Mouse (Mus musculus) intestine, embryonic 14.5 days (tissue): ENCODE results near the gene Foxn3. TPM values are rescaled to one million over a fixed set of nuclear protein-coding genes. Genes with fewer than 3 reads are reported as not detected.

ENCODE experiments used
- ATAC-seq: fragments of 200-750 bp; cut with Nextera tagmentation; replicated peaks from 2 replicates; pipeline ENCODE4 v1.8.0; 2017; ENCODE audit warnings: low read depth, moderate number of reproducible peaks, moderate TSS enrichment, moderate library complexity; ENCODE audit not compliant: low FRiP score, low TSS enrichment
- DNase-seq: peaks from one replicate; pipeline ENCODE4 v3.0.0-alpha.2; 2018; ENCODE audit warnings: low spot score
- H3K27ac ChIP-seq: fragments of 300-500 bp; sonication (generic); 2 replicates; pipeline ENCODE4 v1.5.1; 2014; ENCODE audit warnings: low read depth, mild to moderate bottlenecking, control low read depth
- H3K27me3 ChIP-seq: fragments of 300-500 bp; sonication (generic); replicated peaks from 2 replicates; pipeline ENCODE4 v1.6.1; 2014; ENCODE audit warnings: low read length, control low read depth; ENCODE audit not compliant: control insufficient read depth, insufficient read depth
- H3K36me3 ChIP-seq: fragments of 300-500 bp; sonication (generic); 2 replicates; pipeline ENCODE4 v1.6.1; 2014; ENCODE audit warnings: low read length, control low read depth; ENCODE audit not compliant: control insufficient read depth, insufficient read depth
- H3K4me1 ChIP-seq: fragments of 300-500 bp; sonication (generic); replicated peaks from 2 replicates; pipeline ENCODE4 v1.6.1; 2014; ENCODE audit warnings: low read length, control low read depth, mixed read lengths; ENCODE audit not compliant: control insufficient read depth, insufficient read depth
- H3K4me2 ChIP-seq: fragments of 300-500 bp; sonication (generic); 2 replicates; pipeline ENCODE4 v1.6.1; 2014; ENCODE audit warnings: low read length
- H3K4me3 ChIP-seq: fragments of 300-500 bp; sonication (generic); 2 replicates; pipeline ENCODE4 v1.5.1; 2014; ENCODE audit warnings: low read depth, low read length, control low read depth, mixed read lengths
- H3K9ac ChIP-seq: fragments of 300-500 bp; sonication (generic); 2 replicates; pipeline ENCODE4 v1.6.1; 2014; ENCODE audit warnings: mild to moderate bottlenecking, low read length
- H3K9me3 ChIP-seq: fragments of 300-500 bp; sonication (generic); 2 replicates; pipeline ENCODE4 v1.6.1; 2016; ENCODE audit warnings: low read length, control low read depth; ENCODE audit not compliant: control insufficient read depth
- WGBS: fragments of 180-500 bp; shearing (Covaris S2); extraction: QIAGEN DNeasy Blood & Tissue Kit; methylation state at CpG from one replicate; pipeline ENCODE4 v1.1.7; 2014; 5-methylcytosine and 5-hydroxymethylcytosine counted together
- polyA plus RNA-seq: library from polyadenylated mRNA; unstranded; fragments of >200 nt; fragmentation: Nextera tagmentation; extraction: Ambion mirVana; gene quantifications from 2 replicates; pipeline ENCODE4 v1.2.1, GENCODE M21; 2014

Gene Foxn3
- polyA plus RNA-seq, 1 experiment from 2014 or later, result 74.3 TPM

GRCm38 (mm10) chr12:99266434-99266833 lies 296.9 kb downstream of the Foxn3 start:
- 87% methylated on average over 7 of the region's 7 CpGs for WGBS
- ATAC-seq, result no peak
- H3K4me2 ChIP-seq, result no peak overlapping the region

DNA sequence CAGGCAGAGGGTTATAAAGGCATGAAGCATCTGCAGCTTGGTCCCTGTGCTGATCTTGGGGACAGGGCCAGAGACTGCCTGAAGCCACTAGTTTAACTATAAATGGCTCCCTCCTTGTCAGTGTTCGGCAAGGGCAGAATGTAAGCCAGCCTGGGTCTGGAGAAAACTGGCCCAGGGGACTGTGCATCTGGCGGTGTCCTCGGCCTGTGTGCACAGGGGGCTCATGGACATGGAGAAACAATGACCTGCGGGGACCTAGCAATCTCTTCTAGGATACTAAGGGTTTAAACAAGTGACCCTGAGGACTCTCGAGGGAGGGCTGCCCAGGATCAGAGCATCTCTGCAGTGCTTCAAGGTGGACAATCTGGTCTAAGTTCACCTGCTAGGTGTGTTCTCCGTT lies 297.6 kb downstream of the Foxn3 start:
- Histone ChIP-seq H3K27ac (no peak overlapping the region), H3K9me3 (no peaks in the 10 kb centered on the region)

More at GRCm38 (mm10) chr12:99266434-99266833, 296.9 kb downstream of the Foxn3 start:
- no peak overlapping the region for H3K9ac ChIP-seq
- no peak for DNase-seq
- H3K36me3 ChIP-seq, result no peaks in the 10 kb centered on the region
- H3K4me3 ChIP-seq, result no peak overlapping the region
- H3K27me3 ChIP-seq, result no peaks in the 10 kb centered on the region
- H3K4me1 ChIP-seq, result no peaks in the 10 kb centered on the region; the same call in 1 of the 2 replicates
- no peaks in the 10 kb centered on the region for H3K9me3 ChIP-seq
- H3K27ac ChIP-seq, result no peak overlapping the region

GRCm38 (mm10) chr12:99264386-99264785 lies 299.0 kb downstream of the Foxn3 start:
- Histone ChIP-seq H3K4me3 (no peak overlapping the region), H3K9me3 (no peaks in the 10 kb centered on the region), H3K27me3 (no peaks in the 10 kb centered on the region), H3K27ac (no peak overlapping the region), H3K9ac (no peak overlapping the region), H3K4me1 (peaks cover 9% of the 10 kb centered on the region; the same call in 1 of the 2 replicates), H3K36me3 (no peaks in the 10 kb centered on the region), H3K4me2 (no peak overlapping the region)
- ATAC-seq (no peak), DNase-seq (no peak)
- WGBS, result 83% methylated on average over 7 of the region's 7 CpGs

More for the DNA sequence above, 297.6 kb downstream of the Foxn3 start:
- DNase-seq, result no peak
- Histone ChIP-seq H3K4me1 (peaks cover 2% of the 10 kb centered on the region; the same call in 1 of the 2 replicates), H3K9ac (no peak overlapping the region), H3K4me3 (no peak overlapping the region), H3K27me3 (no peaks in the 10 kb centered on the region), H3K4me2 (no peak overlapping the region), H3K36me3 (no peaks in the 10 kb centered on the region)
- WGBS, result 92% methylated on average over 6 of the region's 6 CpGs
- ATAC-seq, result no peak

GRCm38 (mm10) chr12:99263592-99264335 lies 299.6 kb downstream of the Foxn3 start:
- Histone ChIP-seq H3K9ac (no peak overlapping the region), H3K36me3 (no peaks in the 10 kb centered on the region), H3K4me2 (no peak overlapping the region), H3K9me3 (no peaks in the 10 kb centered on the region), H3K4me1 (peaks cover 10% of the 10 kb centered on the region), H3K4me3 (no peak overlapping the region), H3K27ac (no peak overlapping the region), H3K27me3 (no peaks in the 10 kb centered on the region)
- 92% methylated on average over 12 of the region's 12 CpGs for WGBS
- ATAC-seq (no peak), DNase-seq (no peak)

DNA sequence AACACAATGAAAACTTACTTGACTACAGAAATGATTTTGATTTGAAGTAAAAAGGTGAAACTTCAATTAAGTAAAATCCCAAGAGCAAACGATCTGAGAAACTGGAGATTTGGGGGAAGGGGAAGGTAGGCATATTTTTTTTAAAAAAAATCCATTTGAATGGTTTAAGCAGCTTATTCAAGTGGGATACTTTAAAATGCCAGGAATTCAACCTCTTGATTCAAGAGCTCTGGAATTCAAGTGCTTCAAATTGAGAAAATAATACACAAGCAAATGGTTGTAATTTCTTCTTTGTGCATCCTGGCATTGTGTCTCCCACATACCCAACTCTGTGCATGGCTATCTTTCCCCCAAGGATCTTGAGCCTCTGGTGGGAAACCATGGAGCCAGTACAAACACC lies 300.5 kb downstream of the Foxn3 start:
- Histone ChIP-seq H3K4me1 (peaks cover 18% of the 10 kb centered on the region), H3K36me3 (no peaks in the 10 kb centered on the region), H3K9me3 (no peaks in the 10 kb centered on the region), H3K4me3 (no peak overlapping the region), H3K27me3 (no peaks in the 10 kb centered on the region), H3K27ac (no peak overlapping the region), H3K4me2 (no peak overlapping the region), H3K9ac (no peak overlapping the region)
- ATAC-seq, result no peak
- WGBS, result 55% methylated on average over 1 of the region's 1 CpGs
- DNase-seq, result no peak

DNA sequence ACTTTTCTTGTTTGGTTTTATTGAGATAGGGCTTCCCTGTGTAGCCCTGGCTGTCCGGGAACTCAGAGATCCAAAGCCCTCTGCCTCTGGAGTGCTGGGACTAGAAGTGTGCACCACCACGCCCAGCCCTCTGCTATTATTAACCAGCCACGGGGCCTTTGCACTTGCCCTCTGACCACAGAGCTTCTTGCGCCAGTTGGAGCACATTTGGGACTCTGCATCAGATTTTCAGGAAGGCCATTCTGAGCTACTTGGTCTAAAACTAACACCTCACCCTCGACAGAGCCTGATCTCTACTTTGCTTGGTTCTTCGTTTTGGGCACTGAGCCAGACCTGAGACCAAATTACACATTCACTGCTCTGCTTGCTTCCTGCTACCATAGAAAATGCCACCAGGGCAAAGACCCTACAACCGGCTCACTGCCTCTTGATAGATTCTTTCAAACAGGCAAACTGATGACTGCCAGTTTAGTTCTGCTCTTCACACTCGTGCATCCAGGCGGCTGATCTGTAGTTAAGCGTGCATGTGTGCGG lies 301.2 kb downstream of the Foxn3 start:
- Histone ChIP-seq H3K9ac (no peak overlapping the region), H3K27me3 (no peaks in the 10 kb centered on the region), H3K4me2 (no peak overlapping the region), H3K9me3 (no peaks in the 10 kb centered on the region), H3K4me3 (no peak overlapping the region), H3K27ac (no peak overlapping the region), H3K36me3 (no peaks in the 10 kb centered on the region), H3K4me1 (peaks cover 24% of the 10 kb centered on the region)
- ATAC-seq (no peak), DNase-seq (no peak)
- WGBS, result 88% methylated on average over 11 of the region's 11 CpGs

GRCm38 (mm10) chr12:99260171-99260570 lies 303.2 kb downstream of the Foxn3 start:
- WGBS, result 63% methylated on average over 10 of the region's 10 CpGs
- H3K36me3 ChIP-seq, result no peaks in the 10 kb centered on the region
- no peaks in the 10 kb centered on the region for H3K27me3 ChIP-seq
- H3K4me3 ChIP-seq, result no peak overlapping the region
- H3K4me2 ChIP-seq, result no peak overlapping the region
- H3K9ac ChIP-seq, result no peak overlapping the region
- DNase-seq (no peak), ATAC-seq (no peak)
- H3K4me1 ChIP-seq, result peaks cover 24% of the 10 kb centered on the region
- H3K9me3 ChIP-seq, result no peaks in the 10 kb centered on the region
- no peak overlapping the region for H3K27ac ChIP-seq

GRCm38 (mm10) chr12:99257570-99257969 lies 305.8 kb downstream of the Foxn3 start:
- no peaks in the 10 kb centered on the region for H3K27me3 ChIP-seq
- H3K36me3 ChIP-seq, result no peaks in the 10 kb centered on the region
- no peak for ATAC-seq
- 54% methylated on average over 5 of the region's 5 CpGs for WGBS
- no peak overlapping the region for H3K4me3 ChIP-seq
- H3K9me3 ChIP-seq, result no peaks in the 10 kb centered on the region
- DNase-seq, result no peak
- peaks cover 24% of the 10 kb centered on the region for H3K4me1 ChIP-seq
- H3K9ac ChIP-seq, result no peak overlapping the region
- H3K4me2 ChIP-seq, result no peak overlapping the region
- no peak overlapping the region for H3K27ac ChIP-seq

- no peak for ATAC-seq
- 91% methylated on average over 8 of the region's 8 CpGs for WGBS
- no peak overlapping the region for H3K4me2 ChIP-seq
Observed at GRCm38 (mm10) chr12:99256997-99257396, 306.4 kb downstream of the Foxn3 start.

More at GRCm38 (mm10) chr12:99256997-99257396, 306.4 kb downstream of the Foxn3 start:
- Histone ChIP-seq H3K27me3 (no peaks in the 10 kb centered on the region), H3K9me3 (no peaks in the 10 kb centered on the region), H3K4me1 (peaks cover 24% of the 10 kb centered on the region), H3K9ac (no peak overlapping the region), H3K4me3 (no peak overlapping the region), H3K27ac (no peak overlapping the region), H3K36me3 (no peaks in the 10 kb centered on the region)
- DNase-seq, result no peak
